Mouse (Mus musculus) lung, adult 2 months (tissue): ENCODE results near the gene Ica1. TPM values are rescaled to one million over a fixed set of nuclear protein-coding genes. Genes with fewer than 3 reads are reported as not detected.

Experiments used
- DNase-seq: peaks from one replicate; pipeline ENCODE4 v3.0.0; 2022
- H3K4me1 ChIP-seq: fragments of 200-500 bp; 2 replicates; pipeline ENCODE4 v1.6.1; 2011; ENCODE audit warnings: low read length; ENCODE audit not compliant: control insufficient read depth, insufficient read depth
- H3K4me3 ChIP-seq: fragments of 200-500 bp; replicated peaks from 2 replicates; pipeline ENCODE3; 2011; ENCODE audit warnings: low read depth, mild to moderate bottlenecking, control low read depth, low read length; ENCODE audit errors: extremely low read depth
- CTCF ChIP-seq: fragments of 200-500 bp; IDR thresholded peaks from 2 replicates; pipeline ENCODE4 v1.5.1; 2011; ENCODE audit warnings: mild to moderate bottlenecking, low read length, control low read depth; ENCODE audit not compliant: insufficient read depth
- POLR2A ChIP-seq: fragments of 200-500 bp; IDR thresholded peaks from 2 replicates; pipeline ENCODE4 v1.6.1; 2011; ENCODE audit warnings: low read depth, mild to moderate bottlenecking, control low read depth, low read length, borderline replicate concordance; ENCODE audit errors: extremely low read depth
- WGBS: fragments of 180-500 bp; shearing (Covaris S2); methylation state at CpG from one replicate; pipeline ENCODE4 v1.1.7; 2018; 5-methylcytosine and 5-hydroxymethylcytosine counted together
- polyA plus RNA-seq: library from polyadenylated mRNA; depleted of rRNA; stranded (reverse); fragments of >200 nt; gene quantifications from 2 replicates; pipeline ENCODE4 v1.2.3, GENCODE M21; 2012; rRNA removed

The Ica1 gene
- polyA plus RNA-seq, 1 experiment: 10.9 TPM

DNA sequence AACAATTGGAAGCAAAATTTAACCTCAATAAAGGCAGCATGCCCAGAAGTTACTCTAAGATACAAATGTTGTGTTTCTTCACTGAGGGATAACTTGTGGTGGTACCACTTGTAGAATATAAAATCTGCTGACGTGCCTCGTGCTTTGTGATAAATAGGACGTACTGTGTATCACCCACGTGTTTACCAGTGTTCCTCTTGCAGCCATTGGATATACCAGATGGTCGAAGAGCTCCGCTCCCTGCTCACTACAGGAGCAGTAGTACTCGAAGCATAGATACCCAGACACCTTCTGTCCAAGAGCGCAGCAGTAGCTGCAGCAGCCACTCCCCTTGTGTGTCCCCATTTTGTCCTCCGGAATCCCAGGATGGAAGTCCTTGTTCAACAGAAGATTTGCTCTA, 195.9 kb downstream of the Ica1 start:
- no peaks in the 10 kb centered on the region for H3K4me1 ChIP-seq
- no peak overlapping the region for H3K4me3 ChIP-seq
- 94% methylated on average over 9 of the region's 9 CpGs for WGBS
- DNase-seq: no peak
- no peak for TF ChIP-seq CTCF
- no peak for TF ChIP-seq POLR2A

Other genes starting within 250 kb of the Ica1 start
- 0.12 and 0.13 TPM in 2 replicates for gene Nxph1, start 169.9 kb upstream of the Ica1 start, polyA plus RNA-seq